Mouse (Mus musculus): ENCODE results near the gene Gm26566.
A peak's percentile ranks its signal among the peaks of the same experiment; 100 is the strongest.
"Not testable (repeated sequence)": the region's sequence is repeated elsewhere in the genome, so short reads cannot be mapped to it uniquely, and the experiment has no call there.

Gm26566 gene

GRCm38 (mm10) chr4:88741426-88741825, 19.8 kb downstream of the Gm26566 start:
- no peak for DNase-seq

GRCm38 (mm10) chr4:88742771-88743371, 21.3 kb downstream of the Gm26566 start:
- no peak for DNase-seq

GRCm38 (mm10) chr4:88744207-88744606, 22.6 kb downstream of the Gm26566 start:
- DNase-seq = no peak

GRCm38 (mm10) chr4:88749926-88750325, 28.3 kb downstream of the Gm26566 start:
- no peak for DNase-seq

- peak; percentile 59 to 61 for DNase-seq
Observed at GRCm38 (mm10) chr4:88754818-88755340, 33.3 kb downstream of the Gm26566 start, which contains the start of gene Gm13271. Gm13271 (plus strand) TSS chr4:88754868.

- peak in 1 of 2 experiments; percentile 27 for DNase-seq
Observed at GRCm38 (mm10) chr4:88756581-88757513, 35.2 kb downstream of the Gm26566 start.

- DNase-seq = peak; percentile 87 to 91
Observed at GRCm38 (mm10) chr4:88757628-88758031, 36.0 kb downstream of the Gm26566 start.

- DNase-seq = not testable (repeated sequence)
Observed at GRCm38 (mm10) chr4:88758751-88759150, 37.1 kb downstream of the Gm26566 start.

GRCm38 (mm10) chr4:88759610-88760268, 38.1 kb downstream of the Gm26566 start, which contains the start of gene Gm13283:
Gm13283 (plus strand) TSS chr4:88760119.
- peak; percentile 44 to 61 for DNase-seq

GRCm38 (mm10) chr4:88760431-88760830, 38.8 kb downstream of the Gm26566 start:
- peak; percentile 80 to 89 for DNase-seq

- peak; percentile 67 to 74 for DNase-seq
Observed at GRCm38 (mm10) chr4:88761776-88762175, 40.2 kb downstream of the Gm26566 start.

- peak in 1 of 2 experiments; percentile 22 for DNase-seq
Observed at GRCm38 (mm10) chr4:88762341-88762740, 40.7 kb downstream of the Gm26566 start.

GRCm38 (mm10) chr4:88763384-88764018, 41.9 kb downstream of the Gm26566 start:
- peak; percentile 55 to 78 for DNase-seq
